Mouse (Mus musculus) forebrain, postnatal 0 days (tissue): ENCODE data around the gene Anp32b. TPM values are rescaled to one million over a fixed set of nuclear protein-coding genes. Genes with fewer than 3 reads are reported as not detected.

Source experiments
- ATAC-seq: fragments of 200-750 bp; cut with Nextera tagmentation; 2 replicates; pipeline ENCODE4 v1.8.0; 2017; ENCODE audit warnings: mild to moderate bottlenecking, moderate library complexity
- DNase-seq: peaks from one replicate; pipeline ENCODE4 v3.0.0-alpha.2; 2015
- H3K27ac ChIP-seq: fragments of 300-500 bp; sonication (generic); 2 replicates; pipeline ENCODE4 v1.5.1; 2014; ENCODE audit warnings: low read depth, mild to moderate bottlenecking, antibody characterized with exemption, low read length, moderate library complexity, mixed read lengths
- H3K27me3 ChIP-seq: fragments of 300-500 bp; sonication (generic); 2 replicates; pipeline ENCODE4 v1.6.1; 2014; ENCODE audit warnings: mild to moderate bottlenecking, low read length, mixed read lengths; ENCODE audit not compliant: insufficient read depth
- H3K36me3 ChIP-seq: fragments of 300-500 bp; sonication (generic); 2 replicates; pipeline ENCODE4 v1.6.1; 2014; ENCODE audit warnings: mild to moderate bottlenecking, moderate library complexity; ENCODE audit not compliant: insufficient read depth
- H3K4me1 ChIP-seq: fragments of 300-500 bp; sonication (generic); 2 replicates; pipeline ENCODE4 v1.6.1; 2014; ENCODE audit warnings: antibody characterized with exemption; ENCODE audit not compliant: insufficient read depth
- H3K4me2 ChIP-seq: fragments of 300-500 bp; sonication (generic); 2 replicates; pipeline ENCODE4 v1.6.1; 2014; ENCODE audit warnings: low read depth, mild to moderate bottlenecking, moderate library complexity
- H3K4me3 ChIP-seq: fragments of 300-500 bp; sonication (generic); 2 replicates; pipeline ENCODE4 v1.5.1; 2014; ENCODE audit warnings: low read depth, low read length, mixed read lengths
- H3K9ac ChIP-seq: fragments of 300-500 bp; sonication (generic); 2 replicates; pipeline ENCODE4 v1.6.1; 2014; ENCODE audit warnings: mild to moderate bottlenecking
- H3K9me3 ChIP-seq: fragments of 300-500 bp; sonication (generic); 2 replicates; pipeline ENCODE4 v1.6.1; 2016; ENCODE audit warnings: low read length
- CTCF ChIP-seq: sonication (generic); IDR thresholded peaks from 2 replicates; pipeline ENCODE4 v1.5.1; 2016; ENCODE audit warnings: antibody characterized with exemption, control low read depth, low read depth
- WGBS: fragments of 180-500 bp; shearing (Covaris S2); extraction: QIAGEN DNeasy Blood & Tissue Kit; methylation state at CpG from one replicate; pipeline ENCODE4 v1.1.7; 2014; 5-methylcytosine and 5-hydroxymethylcytosine counted together
- polyA plus RNA-seq: library from polyadenylated mRNA; unstranded; fragments of >200 nt; fragmentation: Nextera tagmentation; extraction: Ambion mirVana; gene quantifications from 2 replicates; pipeline ENCODE4 v1.2.1, GENCODE M21; 2015
- total RNA-seq: library from RNA; depleted of rRNA; stranded (reverse); fragments of >200 nt; gene quantifications from 2 replicates; pipeline ENCODE4 v1.2.3, GENCODE M21; 2014; rRNA removed

Gene Anp32b
- total RNA-seq (3.4 and 4.7 TPM in 2 replicates), polyA plus RNA-seq (60.2 and 65.9 TPM in 2 replicates)

DNA sequence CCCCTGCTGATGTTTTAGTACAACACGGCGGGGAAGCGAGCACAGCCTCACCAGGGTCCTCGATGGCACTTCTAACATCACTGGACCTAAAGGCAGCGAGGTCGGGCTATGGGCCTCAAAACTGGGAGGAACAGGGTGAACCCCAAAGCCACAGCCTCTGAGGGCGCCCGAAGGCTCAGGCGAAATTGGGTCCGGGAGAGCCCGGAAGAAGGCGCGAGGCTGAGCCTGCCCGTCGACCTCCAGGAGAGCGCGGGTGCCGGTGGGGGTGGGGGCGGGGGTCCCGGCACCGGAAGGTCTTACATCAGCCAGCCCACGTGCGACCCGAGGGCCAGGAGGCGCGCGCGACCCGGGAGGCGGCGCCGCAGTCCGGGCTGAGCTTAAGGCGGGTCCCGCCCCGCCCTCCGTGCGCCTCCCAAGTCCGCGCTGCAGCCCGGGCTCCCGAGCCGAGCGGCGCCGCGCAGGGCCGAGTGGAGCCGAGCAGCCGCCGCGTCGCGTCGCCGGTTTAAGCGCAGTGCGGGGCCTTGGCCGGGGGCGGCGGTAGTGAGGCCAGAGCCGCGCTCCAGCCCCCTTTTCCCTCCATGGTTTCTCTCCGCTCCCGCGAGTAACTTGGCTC lies at the start of gene Anp32b:
Gene Anp32b (plus strand): TSS at position 384 of the 613 bp plus-strand sequence.
- peaks cover 21% of the 10 kb centered on the region for H3K4me1 ChIP-seq
- H3K9ac ChIP-seq: peak within 1 kb of the TSS; percentile 89
- no peaks in the 10 kb centered on the region for H3K9me3 ChIP-seq
- under 1% methylated on average over 54 of the region's 66 CpGs for WGBS
- ATAC-seq (peak; percentile 93), DNase-seq (peak; percentile 93)
- TF ChIP-seq CTCF: peak; percentile 67
- peak within 1 kb of the TSS; percentile 98 for H3K27ac ChIP-seq
- H3K4me2 ChIP-seq: peak within 1 kb of the TSS; percentile 88
- peak within 1 kb of the TSS; percentile 74 for H3K4me3 ChIP-seq
- no peaks in the 10 kb centered on the region for H3K36me3 ChIP-seq
- H3K27me3 ChIP-seq: no peaks in the 10 kb centered on the region

- Histone ChIP-seq H3K9me3 (no peaks in the 10 kb centered on the region), H3K27me3 (no peaks in the 10 kb centered on the region), H3K4me2 (no peak overlapping the region), H3K4me1 (no peaks in the 10 kb centered on the region), H3K4me3 (no peak overlapping the region), H3K36me3 (no peaks in the 10 kb centered on the region), H3K27ac (no peak overlapping the region), H3K9ac (no peak overlapping the region)
- 90% methylated on average over 6 of the region's 6 CpGs for WGBS
- TF ChIP-seq CTCF: no peak
- ATAC-seq: no peak
- DNase-seq: no peak
Observed at GRCm38 (mm10) chr4:46404042-46404795, 46.5 kb upstream of the Anp32b start.

- Histone ChIP-seq H3K27ac (no peak overlapping the region), H3K9me3 (no peaks in the 10 kb centered on the region), H3K4me3 (no peak overlapping the region), H3K4me2 (no peak overlapping the region), H3K4me1 (no peaks in the 10 kb centered on the region), H3K27me3 (no peaks in the 10 kb centered on the region), H3K9ac (no peak overlapping the region), H3K36me3 (no peaks in the 10 kb centered on the region)
- no peak for TF ChIP-seq CTCF
- 88% methylated on average over 8 of the region's 8 CpGs for WGBS
- DNase-seq (no peak), ATAC-seq (no peak)
Observed at GRCm38 (mm10) chr4:46406966-46407703, 43.6 kb upstream of the Anp32b start.

- no peak for ATAC-seq
- WGBS: 94% methylated on average over 5 of the region's 5 CpGs
- Histone ChIP-seq H3K36me3 (no peaks in the 10 kb centered on the region), H3K27ac (no peak overlapping the region), H3K4me2 (no peak overlapping the region), H3K9me3 (no peaks in the 10 kb centered on the region), H3K27me3 (no peaks in the 10 kb centered on the region), H3K9ac (no peak overlapping the region), H3K4me3 (no peak overlapping the region), H3K4me1 (no peaks in the 10 kb centered on the region)
- no peak for DNase-seq
- no peak for TF ChIP-seq CTCF
Observed at GRCm38 (mm10) chr4:46410677-46411076, 40.0 kb upstream of the Anp32b start.

DNA sequence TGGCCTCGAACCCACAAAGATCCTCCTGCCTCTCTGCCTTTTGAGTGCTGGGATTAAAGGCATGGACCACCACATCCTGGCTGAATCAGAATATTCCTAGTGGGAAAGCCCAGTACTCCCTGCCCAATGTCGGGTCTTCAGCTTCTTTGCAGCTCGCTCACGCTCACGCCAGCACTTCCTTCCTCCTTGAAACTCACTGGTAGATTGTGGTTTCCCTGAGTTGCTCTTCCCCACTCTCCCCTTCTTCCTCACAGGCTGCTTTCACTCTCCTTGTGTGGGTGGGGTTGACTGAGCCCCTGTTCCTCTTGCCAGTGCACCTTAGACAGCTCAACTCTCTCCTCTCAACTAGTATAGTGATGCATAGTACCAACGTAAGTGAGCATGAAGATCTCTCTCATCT lies 39.2 kb upstream of the Anp32b start:
- H3K27ac ChIP-seq: no peak overlapping the region
- WGBS: 84% methylated on average over 6 of the region's 6 CpGs
- no peak for TF ChIP-seq CTCF
- no peaks in the 10 kb centered on the region for H3K36me3 ChIP-seq
- no peak for ATAC-seq
- no peaks in the 10 kb centered on the region for H3K27me3 ChIP-seq
- H3K4me1 ChIP-seq: no peaks in the 10 kb centered on the region
- no peak overlapping the region for H3K4me2 ChIP-seq
- no peak overlapping the region for H3K9ac ChIP-seq
- H3K9me3 ChIP-seq: no peaks in the 10 kb centered on the region
- H3K4me3 ChIP-seq: no peak overlapping the region
- DNase-seq: no peak

- Histone ChIP-seq H3K27me3 (no peaks in the 10 kb centered on the region), H3K4me1 (no peaks in the 10 kb centered on the region), H3K9ac (no peak overlapping the region), H3K4me2 (no peak overlapping the region), H3K27ac (no peak overlapping the region), H3K9me3 (no peaks in the 10 kb centered on the region), H3K36me3 (no peaks in the 10 kb centered on the region), H3K4me3 (no peak overlapping the region)
- DNase-seq (no peak), ATAC-seq (no peak)
- WGBS: 59% methylated on average over 1 of the region's 1 CpGs
- 0 out of 2 replicates have a peak, but pooled peaks have one; percentile 6 for TF ChIP-seq CTCF
Observed at GRCm38 (mm10) chr4:46412113-46412512, 38.6 kb upstream of the Anp32b start.
